Mouse (Mus musculus) lung, postnatal 0 days (tissue): ENCODE data around the gene Car10.

ENCODE experiments used
- CTCF ChIP-seq: IDR thresholded peaks from 2 replicates; pipeline ENCODE4 v1.5.1; 2016; ENCODE audit warnings: antibody characterized with exemption, mild to moderate bottlenecking
- EP300 ChIP-seq: IDR thresholded peaks from 2 replicates; pipeline ENCODE4 v1.6.1; 2016; ENCODE audit warnings: antibody characterized with exemption, mild to moderate bottlenecking, control low read depth

DNA sequence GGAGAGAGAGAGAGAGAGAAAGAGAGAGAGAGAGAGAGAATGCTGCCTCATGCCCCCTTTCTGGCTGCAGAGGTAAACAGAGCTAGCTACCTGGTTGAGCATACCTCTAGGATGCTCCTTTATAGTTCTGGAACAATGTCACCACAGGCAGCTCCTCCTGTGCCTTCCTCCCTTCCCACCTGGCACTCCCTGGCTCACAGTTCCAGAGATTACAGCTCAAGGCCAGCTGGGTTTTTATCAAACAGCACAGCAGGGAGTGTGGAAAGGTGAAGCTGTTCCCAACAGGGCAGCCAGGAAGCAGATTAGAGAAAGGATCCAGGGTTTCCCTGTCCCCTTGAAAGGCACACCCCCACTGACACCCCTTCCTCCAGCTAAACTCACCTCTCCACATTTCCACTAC is 517.0 kb downstream of the Car10 start:
- TF ChIP-seq CTCF = no peak
- TF ChIP-seq EP300 = no peak
